Mouse (Mus musculus) 3134 (cell line): ENCODE measurements around the gene Tmem140.

Experiments
- DNase-seq: peaks from one replicate; pipeline ENCODE4 v3.0.0-alpha.2; 2011; ENCODE audit warnings: low spot score; ENCODE audit not compliant: insufficient read length; ENCODE audit errors: extremely low read depth

Tmem140 gene

DNA sequence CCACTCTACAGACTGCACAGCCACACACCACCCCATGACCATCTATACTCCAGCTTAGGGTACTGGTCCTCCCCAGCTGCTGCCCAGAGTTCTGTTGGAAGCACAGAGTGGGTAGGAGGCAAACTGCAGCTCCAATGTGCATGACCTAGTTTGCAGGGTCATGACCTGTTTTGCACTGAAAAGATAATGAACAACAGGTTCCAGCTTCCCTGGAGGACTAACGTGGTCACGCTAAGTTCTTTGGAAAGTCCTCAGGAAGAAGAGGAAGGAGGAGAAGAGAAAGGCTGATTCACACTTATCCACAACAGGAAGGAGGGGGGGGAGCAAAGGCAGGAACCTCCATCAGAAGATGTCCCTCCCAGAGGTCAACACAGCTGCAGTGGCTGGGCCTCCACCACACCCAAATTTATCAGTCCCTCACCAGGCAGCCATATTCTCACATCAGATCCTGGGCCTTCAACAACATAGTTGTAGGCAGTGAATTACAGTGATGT, 44.2 kb downstream of the Tmem140 start:
- DNase-seq = no peak

GRCm38 (mm10) chr6:34907696-34908260, 44.8 kb downstream of the Tmem140 start:
- no peak for DNase-seq

DNA sequence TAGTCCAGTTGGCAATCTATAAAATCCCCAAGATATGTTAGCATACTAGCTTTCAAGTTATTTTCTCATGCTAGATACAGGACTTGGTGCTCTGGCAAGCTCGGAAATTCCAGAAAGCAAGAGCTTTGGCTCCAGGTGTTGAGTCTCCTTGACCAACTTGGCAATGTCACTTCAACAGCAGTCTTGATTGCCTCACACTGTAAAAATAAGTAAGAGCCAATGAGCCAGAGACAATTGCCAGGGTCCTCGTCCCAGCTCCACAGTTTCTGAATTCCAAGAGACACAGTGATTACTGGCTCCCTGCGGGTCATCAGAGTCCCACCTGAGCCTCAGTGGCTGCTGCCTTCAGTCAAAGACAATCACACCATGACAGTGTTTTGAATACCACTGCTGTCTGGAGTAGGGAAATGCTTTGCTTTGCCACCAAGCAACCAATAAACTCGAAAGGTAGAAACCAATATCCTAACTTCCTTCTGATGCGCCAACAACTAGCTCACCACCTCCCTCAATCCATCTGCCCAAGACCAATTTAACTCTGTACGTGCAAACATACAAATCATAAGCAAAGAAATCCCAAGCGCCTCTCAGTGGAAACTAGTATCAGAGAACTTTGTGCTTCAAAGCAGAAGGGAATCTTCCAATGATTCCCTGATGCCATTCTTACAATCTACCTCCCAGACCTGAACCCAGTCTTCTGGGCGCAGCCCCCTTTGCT, 46.8 kb downstream of the Tmem140 start:
- no peak for DNase-seq

GRCm38 (mm10) chr6:34910371-34911219, 47.6 kb downstream of the Tmem140 start, which contains the start of gene Wdr91:
Gene Wdr91 (minus strand): TSS chr6:34910876.
- peak; percentile 90 for DNase-seq

GRCm38 (mm10) chr6:34913341-34914040, 50.5 kb downstream of the Tmem140 start:
- no peak for DNase-seq

DNA sequence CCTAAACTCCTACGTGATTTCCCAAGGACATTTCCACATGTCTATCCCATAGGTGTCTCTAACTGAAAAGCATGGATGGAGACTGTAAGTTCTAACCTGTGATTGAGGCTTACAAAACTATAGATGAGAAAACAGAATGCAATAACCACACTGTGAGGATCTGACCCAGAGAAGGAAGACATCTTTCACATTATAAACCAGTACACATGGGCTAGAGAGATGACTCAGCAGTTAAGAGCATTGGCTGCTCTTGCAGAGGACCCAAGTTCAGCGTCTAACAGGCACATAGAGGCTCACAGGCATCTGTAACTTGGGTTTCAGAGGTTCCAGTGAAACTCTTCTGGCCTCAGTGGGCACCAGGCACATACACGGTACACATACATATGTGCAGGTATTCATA, 51.5 kb downstream of the Tmem140 start:
- no peak for DNase-seq

GRCm38 (mm10) chr6:34919146-34919545, 56.2 kb downstream of the Tmem140 start:
- DNase-seq = no peak

DNA sequence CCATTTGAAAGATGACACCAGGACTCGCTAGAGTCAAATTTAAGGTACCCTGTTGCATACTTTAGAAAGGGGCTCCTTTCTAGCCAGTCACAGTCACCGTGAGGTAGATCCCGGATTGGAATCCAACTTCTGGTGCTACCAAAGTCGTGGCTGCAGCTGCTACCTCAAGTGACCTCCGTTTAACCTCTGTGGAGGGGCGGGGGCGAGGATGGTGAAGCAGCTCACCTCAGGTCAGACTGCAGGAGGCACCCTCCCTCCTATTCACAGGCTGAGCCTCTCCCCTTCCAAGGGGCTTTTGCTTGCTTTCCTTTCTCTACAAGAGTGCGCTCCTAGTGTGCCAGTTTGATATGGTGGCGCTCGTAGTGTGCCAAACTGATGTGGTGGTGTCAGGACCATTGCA, 57.0 kb downstream of the Tmem140 start, which contains the start of gene Stra8:
Gene Stra8, plus strand, starts transcription at position 208 of the 400 bp plus-strand sequence.
- DNase-seq = no peak

- DNase-seq = no peak
Measured at GRCm38 (mm10) chr6:34920631-34921030, 57.7 kb downstream of the Tmem140 start.

DNA sequence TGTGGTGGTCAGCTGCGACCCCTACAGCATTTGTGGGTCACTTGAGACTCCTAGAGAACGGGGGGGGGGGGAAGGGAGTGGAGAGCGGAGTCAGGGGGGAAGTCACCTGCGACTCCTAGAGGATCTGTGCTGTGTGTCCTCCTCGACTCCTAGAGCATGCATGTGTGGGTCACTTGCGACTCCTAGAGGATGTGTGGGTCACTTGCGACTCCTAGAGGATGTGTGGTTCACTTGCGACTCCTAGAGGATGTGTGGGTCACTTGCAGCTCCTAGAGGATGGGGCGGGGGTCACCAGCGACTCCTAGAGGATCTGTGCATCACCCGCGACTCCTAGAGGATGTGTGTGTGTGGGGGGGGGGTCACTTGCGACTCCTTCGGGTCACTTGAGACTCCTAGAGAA, 59.0 kb downstream of the Tmem140 start:
- peak; percentile 20 for DNase-seq
